Mouse (Mus musculus): ENCODE results near the gene 2210408I21Rik. TPM values are rescaled to one million over a fixed set of nuclear protein-coding genes. Genes with fewer than 3 reads are reported as not detected.
"Not testable (repeated sequence)": the region's sequence is repeated elsewhere in the genome, so short reads cannot be mapped to it uniquely, and the experiment has no call there.

The 2210408I21Rik gene
- 1 to 10 TPM; 4.8 to 5.2 TPM for total RNA-seq (2021)
- 0.76 and 0.78 TPM in 2 replicates for polyA plus RNA-seq (2012; rRNA removed)
- long read RNA-seq, partial matches to known transcripts = 0 of 3 reads
- long read RNA-seq, other reads (novel, unspliced or antisense) = 0 of 3 reads

DNA sequence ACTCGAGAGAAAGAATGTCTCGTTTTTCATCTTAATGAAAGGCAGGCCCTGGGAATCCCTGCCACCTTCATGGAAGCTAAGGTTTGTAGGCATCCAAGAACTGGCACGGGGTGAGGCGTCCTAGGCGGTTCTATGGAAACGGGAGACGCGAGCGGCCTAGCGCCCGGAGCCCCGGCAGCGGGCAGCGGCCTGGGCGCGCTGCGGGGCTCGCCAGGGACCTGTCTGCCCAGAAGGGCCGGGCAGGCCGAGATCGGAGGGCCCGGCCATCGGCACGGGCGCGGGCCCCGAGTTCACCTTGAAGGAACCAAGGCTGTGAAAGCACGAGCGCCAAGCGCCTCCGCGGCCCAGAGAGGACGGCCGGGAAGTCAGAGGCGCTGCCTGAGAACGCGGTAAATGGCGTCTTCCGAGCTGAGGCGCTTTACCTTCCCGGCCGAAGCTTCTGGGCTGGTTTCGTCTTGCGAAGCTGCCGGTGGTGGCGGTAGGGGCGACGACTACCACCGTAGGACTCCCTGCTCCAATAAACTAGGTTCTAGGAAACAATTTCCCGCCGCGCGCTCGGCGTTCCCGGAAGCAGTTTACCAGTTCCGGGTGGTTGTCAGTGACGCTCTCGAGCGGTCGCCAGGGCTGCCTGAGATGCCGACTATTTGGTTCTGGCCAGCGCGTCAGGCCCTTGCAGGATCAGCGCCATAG is at the start of gene 2210408I21Rik, which contains the start of gene Slf1:
Gene 2210408I21Rik (plus strand): TSS at position 610 of the 690 bp plus-strand sequence.
Gene Slf1 (minus strand): TSS at position 543 of the 690 bp plus-strand sequence.
- peak within 1 kb of the TSS; percentile 79 for H3K27ac ChIP-seq
- H3K4me1 ChIP-seq (ENCODE audit: control insufficient read depth, insufficient read depth, low read length) = peaks cover 1% of the 10 kb centered on the region; the same call in 1 of the 2 replicates
- H3K4me3 ChIP-seq = peak within 1 kb of the TSS; percentile 98
- intact Hi-C loops (cut with DNase I) = loop anchor here (10.0 kb wide), 1 partner anchor 570 kb away; the partner anchor contains the start of gene Fam172a
- TF ChIP-seq POLR2A (IDR thresholded peaks at IDR 0.05; ENCODE audit: insufficient read depth, low read depth, low read length) (peak; percentile 33; the same call in 1 of the 2 replicates), CTCF (IDR thresholded peaks at IDR 0.05) (no peak), EP300 (IDR thresholded peaks at IDR 0.05; ENCODE audit: insufficient read depth, low read depth, low read length) (no peak)
- no peaks in the 10 kb centered on the region; the same call in 1 of the 2 replicates for H3K79me2 ChIP-seq (replicated peaks; ENCODE audit: control insufficient read depth, insufficient read depth, low read length)
- DNase-seq = peak; percentile 90
- H3K36me3 ChIP-seq (ENCODE audit: control insufficient read depth, insufficient read depth, low read length) = no peaks in the 10 kb centered on the region; the same call in 1 of the 2 replicates
- WGBS = under 1% methylated on average over 65 of the region's 65 CpGs
- H3K27me3 ChIP-seq (ENCODE audit: control insufficient read depth, insufficient read depth, low read length) = no peaks in the 10 kb centered on the region
- H3K9ac ChIP-seq (ENCODE audit: low read depth, low read length) = peak within 1 kb of the TSS; percentile 75

DNA sequence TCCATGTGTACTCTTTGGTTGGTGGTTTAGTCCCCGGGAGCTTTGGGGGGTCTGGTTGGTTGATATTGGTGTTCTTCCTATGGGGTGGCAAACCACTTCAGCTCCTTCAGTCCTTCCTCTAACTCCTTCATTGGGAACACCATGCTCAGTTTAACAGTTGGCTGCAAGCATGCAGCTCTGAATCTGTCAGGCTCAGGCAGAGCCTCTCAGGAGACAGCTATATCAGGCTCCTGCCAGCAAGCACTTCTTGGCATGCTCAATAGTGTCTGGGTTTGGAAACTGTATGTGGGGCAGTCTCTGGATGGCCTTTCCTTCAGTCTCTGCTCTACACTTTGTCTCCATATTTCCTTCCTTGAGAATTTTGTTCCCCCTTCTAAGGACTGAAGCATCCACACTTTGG is 42.5 kb upstream of the 2210408I21Rik start:
- H3K4me3 ChIP-seq; H3K9ac ChIP-seq (ENCODE audit: low read depth, low read length); H3K27me3 ChIP-seq (ENCODE audit: control insufficient read depth, insufficient read depth, low read length); H3K79me2 ChIP-seq (replicated peaks; ENCODE audit: control insufficient read depth, insufficient read depth, low read length); H3K27ac ChIP-seq; H3K36me3 ChIP-seq (ENCODE audit: control insufficient read depth, insufficient read depth, low read length); H3K4me1 ChIP-seq (ENCODE audit: control insufficient read depth, insufficient read depth, low read length); intact Hi-C loops (cut with DNase I): not testable (repeated sequence)
- 92% methylated on average over 1 of the region's 1 CpGs for WGBS
- DNase-seq = peak in 1 of 2 experiments; percentile 27

DNA sequence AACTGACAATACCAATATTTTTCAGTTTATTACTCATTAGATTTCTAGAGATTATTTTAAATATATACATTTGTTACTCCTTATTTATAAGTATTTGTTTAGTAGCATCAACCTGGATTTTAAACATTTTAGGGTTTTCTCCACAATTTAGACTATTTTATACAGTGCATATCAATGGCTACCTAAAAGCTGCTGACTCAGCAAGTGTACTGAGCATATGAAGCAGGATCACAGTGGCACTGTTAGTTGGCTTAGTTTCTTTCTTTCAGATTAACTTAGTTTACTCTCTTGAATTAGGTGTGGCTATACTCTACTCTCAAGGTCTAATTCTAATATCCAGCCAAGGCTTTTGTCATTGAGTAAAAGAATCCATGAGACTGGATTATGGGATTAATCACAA is 27.6 kb upstream of the 2210408I21Rik start:
- Histone ChIP-seq H3K4me1 (ENCODE audit: control insufficient read depth, insufficient read depth, low read length) (no peaks in the 10 kb centered on the region), H3K27ac (no peak overlapping the region), H3K9ac (ENCODE audit: low read depth, low read length) (no peak overlapping the region), H3K4me3 (no peak overlapping the region), H3K36me3 (ENCODE audit: control insufficient read depth, insufficient read depth, low read length) (no peaks in the 10 kb centered on the region), H3K27me3 (ENCODE audit: control insufficient read depth, insufficient read depth, low read length) (no peaks in the 10 kb centered on the region), H3K79me2 (replicated peaks; ENCODE audit: control insufficient read depth, insufficient read depth, low read length) (no peaks in the 10 kb centered on the region)
- TF ChIP-seq EP300 (IDR thresholded peaks at IDR 0.05; ENCODE audit: insufficient read depth, low read depth, low read length) (no peak), POLR2A (IDR thresholded peaks at IDR 0.05; ENCODE audit: insufficient read depth, low read depth, low read length) (no peak), CTCF (IDR thresholded peaks at IDR 0.05) (no peak)
- intact Hi-C loops (cut with DNase I) = no loop called here
- no peak for DNase-seq

DNA sequence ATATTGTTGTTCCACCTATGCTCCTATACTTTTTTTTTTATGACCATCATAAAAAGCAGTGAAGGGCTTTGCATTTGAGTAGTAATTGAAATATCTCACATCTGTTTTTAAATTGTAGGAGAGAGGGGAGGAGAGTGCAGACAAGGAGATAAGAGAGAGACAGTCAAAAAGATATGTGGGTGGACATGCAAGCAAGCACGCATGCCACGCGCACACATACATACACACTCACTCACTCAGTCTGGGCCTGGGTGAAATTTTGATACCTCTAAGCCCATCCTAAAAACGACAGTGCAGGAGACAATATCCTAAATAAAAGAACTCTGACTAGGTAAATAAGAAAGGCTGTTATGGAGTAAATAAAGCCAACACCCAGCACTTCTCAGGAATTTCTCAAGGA is 16.6 kb upstream of the 2210408I21Rik start:
- WGBS = 87% methylated on average over 4 of the region's 4 CpGs

DNA sequence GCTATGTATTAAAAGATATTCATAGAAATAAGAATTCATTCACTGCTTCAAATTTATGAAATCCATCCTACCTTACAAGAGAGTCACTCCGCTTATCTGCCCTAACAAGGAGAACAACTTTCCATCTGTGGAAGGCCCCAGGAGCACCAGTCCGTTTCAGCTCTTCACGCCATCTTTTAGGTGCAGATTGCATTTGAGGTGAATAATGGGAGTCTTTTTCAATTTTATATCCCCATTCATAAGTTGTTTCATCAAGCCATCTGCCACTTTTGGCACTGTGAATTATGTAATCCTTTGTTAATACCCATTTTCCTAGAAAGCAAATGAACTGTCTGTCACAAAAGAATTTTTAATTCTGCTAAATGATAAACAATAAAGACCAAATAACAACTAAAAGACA is 10.2 kb upstream of the 2210408I21Rik start:
- Histone ChIP-seq H3K36me3 (ENCODE audit: control insufficient read depth, insufficient read depth, low read length) (no peaks in the 10 kb centered on the region), H3K79me2 (replicated peaks; ENCODE audit: control insufficient read depth, insufficient read depth, low read length) (no peaks in the 10 kb centered on the region), H3K27me3 (ENCODE audit: control insufficient read depth, insufficient read depth, low read length) (no peaks in the 10 kb centered on the region), H3K27ac (no peak overlapping the region), H3K4me3 (no peak overlapping the region), H3K9ac (ENCODE audit: low read depth, low read length) (no peak overlapping the region), H3K4me1 (ENCODE audit: control insufficient read depth, insufficient read depth, low read length) (no peaks in the 10 kb centered on the region)
- intact Hi-C loops (cut with DNase I) = no loop called here
- WGBS = 97% methylated on average over 3 of the region's 3 CpGs
- DNase-seq = no peak
- TF ChIP-seq EP300 (IDR thresholded peaks at IDR 0.05; ENCODE audit: insufficient read depth, low read depth, low read length) (no peak), CTCF (IDR thresholded peaks at IDR 0.05) (no peak), POLR2A (IDR thresholded peaks at IDR 0.05; ENCODE audit: insufficient read depth, low read depth, low read length) (no peak)

More for the DNA sequence above, 16.6 kb upstream of the 2210408I21Rik start:
- no peaks in the 10 kb centered on the region for H3K4me1 ChIP-seq (ENCODE audit: control insufficient read depth, insufficient read depth, low read length)
- H3K27me3 ChIP-seq (ENCODE audit: control insufficient read depth, insufficient read depth, low read length) = no peaks in the 10 kb centered on the region
- no peak overlapping the region for H3K9ac ChIP-seq (ENCODE audit: low read depth, low read length)
- no peak overlapping the region for H3K4me3 ChIP-seq
- H3K79me2 ChIP-seq (replicated peaks; ENCODE audit: control insufficient read depth, insufficient read depth, low read length) = no peaks in the 10 kb centered on the region
- intact Hi-C loops (cut with DNase I) = no loop called here
- DNase-seq = no peak
- TF ChIP-seq EP300 (IDR thresholded peaks at IDR 0.05; ENCODE audit: insufficient read depth, low read depth, low read length) (no peak), POLR2A (IDR thresholded peaks at IDR 0.05; ENCODE audit: insufficient read depth, low read depth, low read length) (no peak), CTCF (IDR thresholded peaks at IDR 0.05) (no peak)
- no peak overlapping the region for H3K27ac ChIP-seq
- H3K36me3 ChIP-seq (ENCODE audit: control insufficient read depth, insufficient read depth, low read length) = no peaks in the 10 kb centered on the region

DNA sequence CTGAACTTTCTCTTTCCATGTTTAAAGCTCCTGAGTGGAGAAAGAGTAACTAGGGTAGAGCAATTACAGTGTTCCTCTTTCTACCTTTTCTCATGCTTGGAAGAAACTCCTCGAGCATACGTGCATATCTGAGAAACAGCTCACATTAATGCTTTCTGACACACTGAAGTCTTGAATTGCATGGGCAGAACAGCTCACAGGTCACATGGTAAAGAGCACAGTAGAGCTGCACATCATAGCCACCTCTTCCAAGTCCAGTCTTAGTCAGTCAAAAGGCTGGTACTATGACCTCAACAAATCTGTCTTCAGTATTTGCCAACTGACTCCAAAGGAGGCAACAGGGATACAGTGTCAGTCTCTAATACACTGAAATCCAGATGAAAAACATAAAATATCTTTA is 7.1 kb upstream of the 2210408I21Rik start:
- no peaks in the 10 kb centered on the region for H3K27me3 ChIP-seq (ENCODE audit: control insufficient read depth, insufficient read depth, low read length)
- peaks cover 1% of the 10 kb centered on the region; the same call in 1 of the 2 replicates for H3K4me1 ChIP-seq (ENCODE audit: control insufficient read depth, insufficient read depth, low read length)
- no peak overlapping the region for H3K4me3 ChIP-seq
- DNase-seq = no peak
- WGBS = 71% methylated on average over 2 of the region's 2 CpGs
- H3K79me2 ChIP-seq (replicated peaks; ENCODE audit: control insufficient read depth, insufficient read depth, low read length) = no peaks in the 10 kb centered on the region; the same call in 1 of the 2 replicates
- H3K36me3 ChIP-seq (ENCODE audit: control insufficient read depth, insufficient read depth, low read length) = no peaks in the 10 kb centered on the region
- TF ChIP-seq POLR2A (IDR thresholded peaks at IDR 0.05; ENCODE audit: insufficient read depth, low read depth, low read length) (no peak), CTCF (IDR thresholded peaks at IDR 0.05) (no peak), EP300 (IDR thresholded peaks at IDR 0.05; ENCODE audit: insufficient read depth, low read depth, low read length) (no peak)
- H3K9ac ChIP-seq (ENCODE audit: low read depth, low read length) = no peak overlapping the region
- intact Hi-C loops (cut with DNase I) = no loop called here
- no peak overlapping the region for H3K27ac ChIP-seq

All from heart, adult 2 months (tissue).